Mouse (Mus musculus): ENCODE measurements around the gene Olfr545.
"Not testable (repeated sequence)": the region's sequence is repeated elsewhere in the genome, so short reads cannot be mapped to it uniquely, and the experiment has no call there.

Olfr545 gene

GRCm38 (mm10) chr7:102499473-102499872, at the start of gene Olfr545:
Gene Olfr545, minus strand, starts transcription at chr7:102499573.
- no peak for DNase-seq (ENCODE audit: low spot score)

- no peak for DNase-seq (ENCODE audit: low spot score)
These were observed 41.9 kb upstream of the Olfr545 start for GRCm38 (mm10) chr7:102541251-102541650.

- DNase-seq (ENCODE audit: low spot score), result peak; percentile 13
These were observed 41.2 kb upstream of the Olfr545 start, which contains the start of gene Olfr548-ps1 for GRCm38 (mm10) chr7:102540596-102540995. Gene Olfr548-ps1, plus strand, starts transcription at chr7:102540896.

DNA sequence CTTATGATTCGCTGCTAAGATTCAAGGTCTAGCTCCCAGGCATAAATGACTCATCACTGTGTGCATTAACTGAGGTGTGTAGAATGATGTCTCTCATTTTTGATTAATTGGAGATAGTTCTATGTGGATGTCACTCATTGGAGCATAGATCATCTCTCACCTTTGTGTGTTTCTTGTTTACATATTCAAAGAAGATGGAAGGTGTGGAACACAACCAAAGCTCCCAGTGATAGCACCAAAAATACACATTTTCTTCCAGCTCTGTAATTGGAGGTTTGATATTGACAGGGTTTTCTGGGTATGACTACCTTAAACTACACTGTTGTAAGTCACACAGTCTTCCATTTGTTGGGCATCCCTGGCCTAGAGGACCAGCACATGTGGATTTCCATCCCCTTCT, 35.1 kb upstream of the Olfr545 start, which contains the start of gene Olfr547:
Olfr547 (plus strand) TSS at position 301 of the 400 bp plus-strand sequence.
- DNase-seq (ENCODE audit: low spot score), result no peak

- DNase-seq (ENCODE audit: low spot score), result no peak
These were observed 29.7 kb upstream of the Olfr545 start for GRCm38 (mm10) chr7:102529052-102529451.

GRCm38 (mm10) chr7:102517051-102517335, 17.6 kb upstream of the Olfr545 start:
- no peak for DNase-seq (ENCODE audit: low spot score)

DNA sequence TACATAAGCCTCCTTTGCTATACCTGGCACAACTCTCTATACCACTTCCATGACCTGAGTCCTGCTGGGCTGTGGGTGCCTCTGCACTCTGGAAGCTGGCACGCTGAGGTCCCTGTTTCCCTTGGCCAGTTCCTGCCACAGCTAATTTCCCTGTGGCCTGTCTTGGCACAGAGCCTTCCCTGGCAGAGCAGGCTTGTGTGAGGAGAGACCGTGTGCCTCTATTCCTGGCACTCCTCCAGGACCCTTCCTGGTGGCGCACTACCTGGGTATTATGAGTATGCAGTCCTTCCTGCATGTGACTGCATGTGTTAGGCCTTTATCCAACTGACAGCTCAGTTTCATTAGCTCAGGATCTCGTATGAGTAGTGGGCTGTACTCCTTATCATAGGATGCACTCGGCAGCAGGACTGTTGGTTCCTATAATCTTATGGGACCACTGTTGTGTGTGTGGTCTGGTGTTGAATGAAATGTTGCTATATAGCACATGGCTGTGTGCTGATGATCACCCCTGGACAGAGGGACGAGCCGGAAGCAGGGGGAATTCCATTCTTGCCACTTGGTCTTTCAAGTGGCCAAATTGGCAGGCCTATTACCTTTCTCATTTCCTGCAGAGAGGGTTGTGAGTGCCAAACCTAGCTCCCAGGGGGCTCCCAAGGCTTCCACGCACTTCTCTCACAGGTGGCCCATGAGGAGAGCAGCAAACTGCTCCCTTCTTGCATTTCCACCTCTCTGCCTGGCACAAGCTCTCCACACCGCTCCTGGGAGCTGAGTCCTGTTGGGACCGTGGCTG, 17.1 kb upstream of the Olfr545 start:
- DNase-seq (ENCODE audit: low spot score), result peak; percentile 33

DNA sequence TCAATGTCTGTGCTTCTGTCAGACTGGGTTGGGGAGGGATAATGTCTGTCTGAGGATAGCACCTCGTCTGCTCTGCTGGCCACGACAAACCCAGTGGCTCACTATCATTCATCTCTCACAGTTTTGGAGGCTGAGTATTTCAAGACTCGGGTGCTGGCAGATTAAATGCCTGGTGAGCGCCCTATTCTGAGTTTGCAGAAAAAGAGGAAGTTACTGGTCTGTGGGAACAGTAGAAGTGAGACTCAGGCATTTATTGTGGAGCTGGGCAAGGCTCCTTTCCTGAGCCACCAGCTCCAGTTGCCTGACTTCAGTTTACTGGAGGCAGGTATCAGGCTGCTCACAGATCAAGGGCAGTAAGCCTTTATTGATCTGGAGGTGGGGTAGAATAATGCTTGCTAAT, 14.8 kb upstream of the Olfr545 start:
- no peak for DNase-seq (ENCODE audit: low spot score)

DNA sequence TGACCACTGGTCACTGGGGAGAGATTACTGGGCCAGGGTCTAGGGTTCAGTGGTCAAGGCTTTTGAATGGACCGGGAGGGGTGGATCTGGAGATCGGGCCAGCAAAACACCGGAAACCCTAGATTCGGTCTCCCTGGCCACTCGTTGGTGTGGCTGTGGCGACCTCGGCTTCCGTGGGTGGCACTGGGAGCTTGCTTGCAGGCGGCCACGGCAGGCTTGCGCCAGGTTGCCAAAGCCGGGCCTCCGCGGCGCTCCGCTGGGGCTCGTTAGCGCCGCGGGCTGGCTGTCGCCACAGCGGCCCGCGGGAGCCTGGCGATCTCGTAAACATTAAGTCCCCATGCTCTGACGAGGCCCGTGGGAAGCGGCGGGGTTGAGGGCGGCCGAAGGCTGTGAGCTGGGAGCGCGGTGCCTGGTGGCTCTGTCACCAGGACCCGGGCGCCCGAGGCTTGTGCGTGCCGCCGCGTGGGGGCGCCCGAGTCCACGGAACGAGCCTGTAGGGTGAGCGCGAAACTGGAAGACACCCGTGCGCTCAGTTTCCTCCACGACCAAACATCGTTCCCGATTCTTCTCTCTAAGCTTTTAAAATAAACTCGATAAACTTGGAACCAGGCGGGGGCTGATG, 13.6 kb upstream of the Olfr545 start:
- DNase-seq (ENCODE audit: low spot score), result peak; percentile 58

- DNase-seq (ENCODE audit: low spot score), result no peak
These were observed 12.6 kb upstream of the Olfr545 start for GRCm38 (mm10) chr7:102511927-102512326.

DNA sequence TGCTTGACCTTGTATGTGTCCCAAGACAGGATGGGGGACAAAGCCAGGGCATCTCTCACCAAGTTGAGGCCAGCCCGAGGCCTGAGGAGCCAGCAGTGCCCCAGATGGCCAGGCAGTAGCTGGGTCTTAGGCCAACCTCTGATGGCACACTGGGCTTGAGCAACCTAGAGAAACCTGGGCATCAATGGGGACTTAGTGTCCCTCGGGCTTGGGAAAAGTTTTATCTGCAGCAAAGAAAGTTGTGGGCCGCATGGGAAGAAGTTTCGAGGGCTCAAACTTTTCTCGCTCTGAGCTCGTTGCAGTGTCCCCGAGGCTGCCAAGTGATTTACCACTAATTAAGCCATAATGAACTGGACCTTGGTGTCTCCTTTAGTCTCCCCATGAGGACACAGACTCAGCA, 10.4 kb upstream of the Olfr545 start:
- no peak for DNase-seq (ENCODE audit: low spot score)

DNA sequence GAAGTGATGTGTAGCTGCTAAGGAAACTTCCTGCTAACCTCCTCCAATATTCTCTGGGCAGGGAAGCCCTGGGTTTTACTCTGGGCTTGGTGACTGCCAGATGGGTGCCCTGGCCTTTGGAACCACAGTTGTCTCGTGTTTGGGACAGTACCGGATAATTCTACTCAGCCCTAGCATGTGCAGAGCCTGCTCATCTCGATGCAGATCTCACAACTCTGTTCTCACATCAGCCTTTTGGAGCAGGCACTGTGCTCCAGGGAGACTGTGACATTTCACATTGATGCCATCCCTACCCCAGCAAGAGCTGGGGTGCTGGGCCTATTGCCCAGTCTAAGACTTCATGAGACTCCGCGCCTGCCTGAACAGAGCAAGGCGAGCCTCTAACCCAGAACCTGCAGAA, 9.3 kb upstream of the Olfr545 start:
- no peak for DNase-seq (ENCODE audit: low spot score)

- DNase-seq (ENCODE audit: low spot score), result no peak
These were observed 8.7 kb upstream of the Olfr545 start for GRCm38 (mm10) chr7:102508066-102508465.

- DNase-seq (ENCODE audit: low spot score), result peak; percentile 70
These were observed 7.5 kb upstream of the Olfr545 start for GRCm38 (mm10) chr7:102506848-102507247.

- DNase-seq (ENCODE audit: low spot score), result no peak
These were observed 2.6 kb upstream of the Olfr545 start for GRCm38 (mm10) chr7:102501986-102502385.

- not testable (repeated sequence) for DNase-seq (ENCODE audit: low spot score)
These were observed 5.0 kb downstream of the Olfr545 start for GRCm38 (mm10) chr7:102494416-102494815.

DNA sequence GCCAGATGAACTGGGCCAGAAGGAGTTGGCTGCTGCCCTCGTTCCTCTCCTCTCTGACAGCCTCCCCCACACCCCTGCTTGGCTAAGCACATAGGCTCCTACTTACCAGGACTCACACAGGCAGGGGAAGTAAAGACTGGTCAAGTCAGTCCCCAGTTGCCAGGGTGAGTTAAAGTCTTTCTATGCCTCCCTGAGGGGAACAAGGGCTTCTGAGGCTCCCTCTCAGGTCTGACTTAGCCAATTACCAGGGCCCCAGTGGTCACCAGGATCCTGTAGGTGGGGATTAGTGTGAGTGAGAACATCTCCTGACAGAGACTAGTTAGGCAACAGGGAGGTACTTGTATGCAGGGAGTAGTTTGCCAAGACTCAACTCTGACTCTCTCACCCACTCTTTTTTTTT, 11.2 kb downstream of the Olfr545 start, which contains the start of gene Olfr544:
Olfr544 (minus strand) TSS at position 153 of the 400 bp plus-strand sequence.
- peak; percentile 57 for DNase-seq (ENCODE audit: low spot score)

- DNase-seq (ENCODE audit: low spot score), result no peak
These were observed 13.3 kb downstream of the Olfr545 start for GRCm38 (mm10) chr7:102486105-102486504.

- DNase-seq (ENCODE audit: low spot score), result not testable (repeated sequence)
These were observed 14.6 kb downstream of the Olfr545 start for GRCm38 (mm10) chr7:102484766-102485165.

DNA sequence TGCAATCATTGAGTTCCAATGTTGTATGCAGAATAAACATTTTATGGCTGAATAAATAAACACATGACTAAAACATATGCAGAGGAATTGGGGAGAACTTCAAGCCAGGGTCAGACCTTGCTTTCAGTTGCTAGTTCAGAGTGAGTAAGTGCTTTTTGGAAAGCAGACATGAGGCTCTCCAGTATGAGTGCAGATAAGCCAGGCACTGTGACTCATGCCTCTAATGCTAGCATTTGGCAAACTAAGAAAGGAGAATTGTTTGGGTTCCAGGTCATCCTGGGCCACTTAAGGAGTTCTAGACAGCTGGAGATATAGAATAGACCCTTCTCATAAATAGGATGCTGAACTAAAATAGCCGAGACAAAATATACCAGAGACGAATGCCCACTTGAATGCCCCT, 15.7 kb downstream of the Olfr545 start:
- DNase-seq (ENCODE audit: low spot score), result no peak

GRCm38 (mm10) chr7:102481579-102481978, 17.8 kb downstream of the Olfr545 start, which contains the start of gene Olfr543:
Gene Olfr543, minus strand, starts transcription at chr7:102481679.
- DNase-seq (ENCODE audit: low spot score), result no peak

DNA sequence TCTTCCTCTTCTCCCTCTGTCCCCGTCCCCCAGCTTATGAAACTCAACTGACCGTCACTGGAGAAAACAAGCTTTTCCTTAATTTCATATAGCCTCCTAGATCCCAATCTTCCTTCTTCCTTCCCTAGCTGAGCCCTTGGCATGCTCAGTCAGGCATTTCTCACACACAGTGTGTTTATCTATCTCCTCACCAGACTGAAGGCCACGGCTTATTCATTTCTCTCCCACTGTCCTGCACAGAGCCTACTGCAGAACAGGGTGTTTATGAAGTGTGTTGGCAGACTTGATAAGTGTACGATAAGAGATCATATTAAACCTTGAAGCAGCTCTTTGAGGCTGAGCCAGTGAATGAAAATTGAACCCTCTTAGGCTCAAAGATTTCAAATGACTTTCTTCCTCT, 18.6 kb downstream of the Olfr545 start:
- no peak for DNase-seq (ENCODE audit: low spot score)

DNA sequence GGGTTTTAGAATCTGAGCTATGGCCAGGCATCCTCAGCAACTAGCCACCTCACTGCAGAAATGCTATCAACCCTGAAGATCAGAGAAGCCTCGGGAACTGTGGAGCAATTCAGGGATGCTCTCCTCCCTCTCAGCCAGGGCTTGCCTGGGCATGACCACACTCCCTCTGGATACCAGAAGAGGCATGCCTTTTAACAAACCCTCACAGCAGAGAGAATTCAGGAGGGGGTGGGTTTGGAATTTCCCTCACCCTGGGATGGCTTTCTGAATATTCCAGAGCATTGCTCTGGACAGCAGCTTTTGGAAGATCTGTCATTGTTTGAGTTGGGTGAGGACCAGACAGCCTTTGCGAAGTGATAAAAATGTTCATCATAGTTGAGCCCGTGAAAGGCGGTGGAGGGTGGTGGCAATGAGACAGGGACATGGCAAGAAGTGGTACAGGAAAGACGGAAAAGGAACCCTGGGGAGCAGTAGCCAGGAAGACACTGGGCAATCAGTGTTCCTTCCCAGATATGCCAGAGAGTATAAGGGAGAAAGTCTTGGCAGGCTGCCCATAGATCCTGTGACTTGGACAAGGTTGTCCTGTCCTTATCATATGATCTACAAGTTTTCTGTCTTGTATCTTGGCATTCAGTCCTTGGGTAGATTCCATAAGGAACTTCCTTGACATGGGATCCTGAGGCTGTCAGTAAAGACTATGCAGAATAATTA, 19.9 kb downstream of the Olfr545 start:
- DNase-seq (ENCODE audit: low spot score), result peak; percentile 69

Data from adipocyte (in vitro differentiated cells).